Mouse (Mus musculus) neural tube, embryonic 10.5 days (tissue): ENCODE data around the gene Usf3.

Experiments used
- DNase-seq: peaks from one replicate; pipeline ENCODE4 v3.0.0-alpha.2; 2017; ENCODE audit warnings: low spot score; ENCODE audit errors: extremely low spot score

Gene Usf3

GRCm38 (mm10) chr16:44173155-44173941, at the start of gene Usf3:
TSS of gene Usf3 (plus strand) at chr16:44173246.
- no peak for DNase-seq

- DNase-seq, result no peak
Observed at GRCm38 (mm10) chr16:44123786-44124185, 49.3 kb upstream of the Usf3 start.

GRCm38 (mm10) chr16:44124713-44125112, 48.3 kb upstream of the Usf3 start:
- no peak for DNase-seq

- DNase-seq, result no peak
Observed at GRCm38 (mm10) chr16:44125436-44125835, 47.6 kb upstream of the Usf3 start.

- DNase-seq, result no peak
Observed at GRCm38 (mm10) chr16:44126437-44126836, 46.6 kb upstream of the Usf3 start.

- no peak for DNase-seq
Observed at GRCm38 (mm10) chr16:44132300-44132699, 40.7 kb upstream of the Usf3 start.

- DNase-seq, result no peak
Observed at GRCm38 (mm10) chr16:44133187-44133586, 39.9 kb upstream of the Usf3 start.

- no peak for DNase-seq
Observed at GRCm38 (mm10) chr16:44136511-44137021, 36.5 kb upstream of the Usf3 start.

- DNase-seq, result no peak
Observed at GRCm38 (mm10) chr16:44138377-44138978, 34.6 kb upstream of the Usf3 start.

GRCm38 (mm10) chr16:44138979-44139535, 34.0 kb upstream of the Usf3 start:
- DNase-seq, result peak; percentile 84

- peak; percentile 90 for DNase-seq
Observed at GRCm38 (mm10) chr16:44139536-44140185, 33.4 kb upstream of the Usf3 start, which contains the start of the genes Atp6v1a and Naa50. TSS of gene Atp6v1a (minus strand) at chr16:44139705. TSS of gene Naa50 (plus strand) at chr16:44139830.

- DNase-seq, result peak; percentile 77
Observed at GRCm38 (mm10) chr16:44140186-44140787, 32.8 kb upstream of the Usf3 start.

- DNase-seq, result no peak
Observed at GRCm38 (mm10) chr16:44141483-44141882, 31.6 kb upstream of the Usf3 start.

GRCm38 (mm10) chr16:44149002-44149767, 23.9 kb upstream of the Usf3 start:
- DNase-seq, result no peak

GRCm38 (mm10) chr16:44154497-44155057, 18.5 kb upstream of the Usf3 start:
- DNase-seq, result no peak

GRCm38 (mm10) chr16:44159325-44159724, 13.7 kb upstream of the Usf3 start:
- no peak for DNase-seq

GRCm38 (mm10) chr16:44163831-44164230, 9.2 kb upstream of the Usf3 start:
- no peak for DNase-seq

GRCm38 (mm10) chr16:44165182-44165581, 7.9 kb upstream of the Usf3 start:
- DNase-seq, result no peak

GRCm38 (mm10) chr16:44168990-44169389, 4.1 kb upstream of the Usf3 start:
- DNase-seq, result no peak
